Mouse (Mus musculus): ENCODE results near the gene Rbl2. TPM values are rescaled to one million over a fixed set of nuclear protein-coding genes. Genes with fewer than 3 reads are reported as not detected.

The Rbl2 gene
- polyA plus RNA-seq, 1 experiment from 2014 or later: 79.1 TPM

- peaks cover 10% of the 10 kb centered on the region; the same call in 1 of the 2 replicates for H3K79me2 ChIP-seq (ENCODE audit: inconsistent target)
- no peak overlapping the region for H3K4me3 ChIP-seq (ENCODE audit: inconsistent target)
- 93% methylated on average over 8 of the region's 8 CpGs for WGBS (ENCODE audit: missing documents)
- no peak overlapping the region for H3K27ac ChIP-seq
- peaks cover 78% of the 10 kb centered on the region for H3K36me3 ChIP-seq (ENCODE audit: inconsistent target)
Observed at GRCm38 (mm10) chr8:91126786-91127185, 56.9 kb downstream of the Rbl2 start.

- H3K79me2 ChIP-seq (ENCODE audit: inconsistent target): peaks cover 24% of the 10 kb centered on the region; the same call in 1 of the 2 replicates
- WGBS (ENCODE audit: missing documents): 80% methylated on average over 4 of the region's 4 CpGs
- no peak overlapping the region for H3K27ac ChIP-seq
- H3K4me3 ChIP-seq (ENCODE audit: inconsistent target): peak overlapping the region; percentile 41
- peaks cover 23% of the 10 kb centered on the region for H3K36me3 ChIP-seq (ENCODE audit: inconsistent target)
Observed at GRCm38 (mm10) chr8:91132731-91133130, 62.9 kb downstream of the Rbl2 start.

- Histone ChIP-seq H3K4me3 (ENCODE audit: inconsistent target) (peak overlapping the region; percentile 41), H3K36me3 (ENCODE audit: inconsistent target) (peaks cover 15% of the 10 kb centered on the region), H3K79me2 (ENCODE audit: inconsistent target) (peaks cover 24% of the 10 kb centered on the region; the same call in 1 of the 2 replicates), H3K27ac (no peak overlapping the region)
- WGBS (ENCODE audit: missing documents): 2% methylated on average over 49 of the region's 58 CpGs
Observed at GRCm38 (mm10) chr8:91133441-91134069, 63.7 kb downstream of the Rbl2 start.

GRCm38 (mm10) chr8:91134070-91134475, 64.2 kb downstream of the Rbl2 start:
- Histone ChIP-seq H3K36me3 (ENCODE audit: inconsistent target) (peaks cover 10% of the 10 kb centered on the region), H3K4me3 (ENCODE audit: inconsistent target) (peak overlapping the region; percentile 15; the same call in 1 of the 2 replicates), H3K27ac (no peak overlapping the region), H3K79me2 (ENCODE audit: inconsistent target) (peaks cover 24% of the 10 kb centered on the region; the same call in 1 of the 2 replicates)
- 1% methylated on average over 24 of the region's 24 CpGs for WGBS (ENCODE audit: missing documents)

- peak overlapping the region; percentile 15; the same call in 1 of the 2 replicates for H3K4me3 ChIP-seq (ENCODE audit: inconsistent target)
- peaks cover 4% of the 10 kb centered on the region; the same call in 1 of the 2 replicates for H3K36me3 ChIP-seq (ENCODE audit: inconsistent target)
- peaks cover 24% of the 10 kb centered on the region; the same call in 1 of the 2 replicates for H3K79me2 ChIP-seq (ENCODE audit: inconsistent target)
- no peak overlapping the region for H3K27ac ChIP-seq
- WGBS (ENCODE audit: missing documents): 84% methylated on average over 11 of the region's 12 CpGs
Observed at GRCm38 (mm10) chr8:91134659-91135058, 64.8 kb downstream of the Rbl2 start.

- Histone ChIP-seq H3K36me3 (ENCODE audit: inconsistent target) (no peaks in the 10 kb centered on the region), H3K79me2 (ENCODE audit: inconsistent target) (peaks cover 24% of the 10 kb centered on the region; the same call in 1 of the 2 replicates), H3K4me3 (ENCODE audit: inconsistent target) (no peak overlapping the region), H3K27ac (no peak overlapping the region)
- 88% methylated on average over 14 of the region's 14 CpGs for WGBS (ENCODE audit: missing documents)
Observed at GRCm38 (mm10) chr8:91135308-91136181, 65.7 kb downstream of the Rbl2 start.

GRCm38 (mm10) chr8:91140828-91141227, 71.0 kb downstream of the Rbl2 start:
- Histone ChIP-seq H3K27ac (no peak overlapping the region), H3K79me2 (ENCODE audit: inconsistent target) (no peaks in the 10 kb centered on the region), H3K4me3 (ENCODE audit: inconsistent target) (no peak overlapping the region), H3K36me3 (ENCODE audit: inconsistent target) (no peaks in the 10 kb centered on the region)
- 93% methylated on average over 4 of the region's 4 CpGs for WGBS (ENCODE audit: missing documents)

GRCm38 (mm10) chr8:91147715-91148114, 77.9 kb downstream of the Rbl2 start:
- Histone ChIP-seq H3K79me2 (ENCODE audit: inconsistent target) (no peaks in the 10 kb centered on the region), H3K27ac (no peak overlapping the region), H3K4me3 (ENCODE audit: inconsistent target) (no peak overlapping the region), H3K36me3 (ENCODE audit: inconsistent target) (no peaks in the 10 kb centered on the region)
- 10% methylated on average over 6 of the region's 6 CpGs for WGBS (ENCODE audit: missing documents)

GRCm38 (mm10) chr8:91148643-91149178, 78.9 kb downstream of the Rbl2 start:
- H3K4me3 ChIP-seq (ENCODE audit: inconsistent target): no peak overlapping the region
- no peak overlapping the region for H3K27ac ChIP-seq
- H3K79me2 ChIP-seq (ENCODE audit: inconsistent target): no peaks in the 10 kb centered on the region
- H3K36me3 ChIP-seq (ENCODE audit: inconsistent target): no peaks in the 10 kb centered on the region
- 76% methylated on average over 13 of the region's 15 CpGs for WGBS (ENCODE audit: missing documents)

- Histone ChIP-seq H3K27ac (no peak overlapping the region), H3K36me3 (ENCODE audit: inconsistent target) (no peaks in the 10 kb centered on the region), H3K4me3 (ENCODE audit: inconsistent target) (no peak overlapping the region), H3K79me2 (ENCODE audit: inconsistent target) (no peaks in the 10 kb centered on the region)
- 72% methylated on average over 3 of the region's 3 CpGs for WGBS (ENCODE audit: missing documents)
Observed at GRCm38 (mm10) chr8:91149298-91149697, 79.4 kb downstream of the Rbl2 start.

- H3K27ac ChIP-seq: no peak overlapping the region
- no peaks in the 10 kb centered on the region for H3K36me3 ChIP-seq (ENCODE audit: inconsistent target)
- no peak overlapping the region for H3K4me3 ChIP-seq (ENCODE audit: inconsistent target)
- no peaks in the 10 kb centered on the region for H3K79me2 ChIP-seq (ENCODE audit: inconsistent target)
- 97% methylated on average over 7 of the region's 7 CpGs for WGBS (ENCODE audit: missing documents)
Observed at GRCm38 (mm10) chr8:91151531-91151930, 81.7 kb downstream of the Rbl2 start.

GRCm38 (mm10) chr8:91153831-91154230, 84.0 kb downstream of the Rbl2 start:
- Histone ChIP-seq H3K4me3 (ENCODE audit: inconsistent target) (no peak overlapping the region), H3K27ac (no peak overlapping the region), H3K79me2 (ENCODE audit: inconsistent target) (no peaks in the 10 kb centered on the region), H3K36me3 (ENCODE audit: inconsistent target) (no peaks in the 10 kb centered on the region)
- WGBS (ENCODE audit: missing documents): 75% methylated on average over 3 of the region's 3 CpGs

- H3K36me3 ChIP-seq (ENCODE audit: inconsistent target): no peaks in the 10 kb centered on the region
- H3K27ac ChIP-seq: no peak overlapping the region
- 55% methylated on average over 5 of the region's 6 CpGs for WGBS (ENCODE audit: missing documents)
- H3K4me3 ChIP-seq (ENCODE audit: inconsistent target): no peak overlapping the region
- H3K79me2 ChIP-seq (ENCODE audit: inconsistent target): no peaks in the 10 kb centered on the region
Observed at GRCm38 (mm10) chr8:91154564-91154963, 84.7 kb downstream of the Rbl2 start.

- WGBS (ENCODE audit: missing documents): 68% methylated on average over 10 of the region's 10 CpGs
- Histone ChIP-seq H3K36me3 (ENCODE audit: inconsistent target) (no peaks in the 10 kb centered on the region), H3K4me3 (ENCODE audit: inconsistent target) (no peak overlapping the region), H3K79me2 (ENCODE audit: inconsistent target) (no peaks in the 10 kb centered on the region), H3K27ac (no peak overlapping the region)
Observed at GRCm38 (mm10) chr8:91158617-91159016, 88.8 kb downstream of the Rbl2 start.
